In genomic region chr19:19306476-19307131, GRCm38 (mm10) we compare ENCODE assay signal across 14 mouse cellular contexts.
A peak's percentile ranks its signal among the peaks of the same experiment; 100 is the strongest.
DNase-seq lines count a peak whose midpoint lies in the region; ATAC-seq lines count a peak whose summit lies in the region.
"Had no signal": no experiment of that assay in that cellular context is flagged by ENCODE, and none has a peak within 500 bp of the region (broad histone marks: within the 10 kb centered on the region; RNA-seq: fewer than 3 reads in every experiment).

No protein-coding gene starts in this region.

- H3K4me1 ChIP-seq in forebrain, embryonic 15.5 days, result peaks cover 4% of the 10 kb centered on the region; the same call in 1 of the 2 replicates
- no peaks in the 10 kb centered on the region for H3K4me1 ChIP-seq in forebrain, embryonic 11.5 days (replicated peaks; ENCODE audit: control insufficient read depth, insufficient read depth, low read length)
- H3K4me1 ChIP-seq: limb, embryonic 12.5 days had no signal

- WGBS in forebrain, embryonic 15.5 days, result 35% methylated on average over 6 of the region's 6 CpGs
- 70% methylated on average over 6 of the region's 6 CpGs for WGBS in forebrain, embryonic 11.5 days

- H3K9me3 ChIP-seq in forebrain, embryonic 15.5 days, result no peaks in the 10 kb centered on the region
- H3K9me3 ChIP-seq in forebrain, embryonic 11.5 days (ENCODE audit: control insufficient read depth, low read length), result no peaks in the 10 kb centered on the region
- H3K9me3 ChIP-seq: limb, embryonic 12.5 days had no signal

- no peak overlapping the region for H3K4me3 ChIP-seq in forebrain, embryonic 15.5 days
- H3K4me3 ChIP-seq in forebrain, embryonic 11.5 days (ENCODE audit: low read depth, low read length), result no peak overlapping the region
- H3K4me3 ChIP-seq: erythroblast, embryonic 14.5 days; limb, embryonic 12.5 days had no signal

- no peaks in the 10 kb centered on the region for H3K27me3 ChIP-seq in forebrain, embryonic 15.5 days
- no peaks in the 10 kb centered on the region for H3K27me3 ChIP-seq in forebrain, embryonic 11.5 days (ENCODE audit: control insufficient read depth, insufficient read depth, low read length)
- H3K27me3 ChIP-seq: limb, embryonic 12.5 days had no signal

- no peak for DNase-seq in forebrain, embryonic 11.5 days (ENCODE audit: low spot score)
- peak; percentile 22 to 68 for DNase-seq in right cerebral cortex, postnatal 10 days (ENCODE audit: low spot score in 2 of 2)
- no peak for DNase-seq in right cerebral cortex, postnatal 14 days
- DNase-seq in layer of hippocampus, adult 9-10 months (ENCODE audit: low spot score), result peak; percentile 12
- DNase-seq in urinary bladder, postnatal 4 days (ENCODE audit: low spot score in 2 of 2), result no peak
- DNase-seq in embryo, embryonic 10.5 days (ENCODE audit: low spot score), result no peak
- DNase-seq in cerebellum, postnatal 14 days, result no peak
- DNase-seq: cerebellum, adult 8-10 months; lung, adult 2 months; thymus, adult 2 months had no signal

- ATAC-seq in forebrain, embryonic 15.5 days (replicated peaks), result peak; percentile 88
- ATAC-seq in forebrain, embryonic 11.5 days (replicated peaks; ENCODE audit: low FRiP score), result no peak; the same call in 1 of the 2 replicates

- no peak overlapping the region for H3K9ac ChIP-seq in forebrain, embryonic 15.5 days (replicated peaks)
- H3K9ac ChIP-seq in forebrain, embryonic 11.5 days (ENCODE audit: low read length), result no peak overlapping the region
- H3K9ac ChIP-seq: limb, embryonic 12.5 days had no signal

- H3K4me2 ChIP-seq in forebrain, embryonic 15.5 days (replicated peaks), result no peak overlapping the region
- H3K4me2 ChIP-seq in forebrain, embryonic 11.5 days (ENCODE audit: low read depth, low read length, severe bottlenecking), result no peak overlapping the region
- H3K4me2 ChIP-seq: limb, embryonic 12.5 days had no signal

- H3K36me3 ChIP-seq in forebrain, embryonic 15.5 days, result no peaks in the 10 kb centered on the region
- no peaks in the 10 kb centered on the region for H3K36me3 ChIP-seq in forebrain, embryonic 11.5 days (ENCODE audit: control insufficient read depth, insufficient read depth, low read length)
- H3K36me3 ChIP-seq: limb, embryonic 12.5 days had no signal

- peak overlapping the region; percentile 75 for H3K27ac ChIP-seq in forebrain, embryonic 15.5 days (replicated peaks)
- no peak overlapping the region for H3K27ac ChIP-seq in forebrain, embryonic 11.5 days (ENCODE audit: low read depth, low read length)
- H3K27ac ChIP-seq: kidney, postnatal 0 days; limb, embryonic 12.5 days had no signal

Comparison
In these comparisons a context has a peak if more than half of its experiments do, and no peak if none do; other contexts are left out.
1. DNase-seq: peak in right cerebral cortex, postnatal 10 days (2 of 2) and layer of hippocampus, adult 9-10 months (single experiment); none in forebrain, embryonic 11.5 days (single experiment), right cerebral cortex, postnatal 14 days (single experiment), urinary bladder, postnatal 4 days (0 of 2), embryo, embryonic 10.5 days (single experiment) and cerebellum, postnatal 14 days (0 of 2).